Mouse (Mus musculus) heart, adult 2 months (tissue): Measurements from ENCODE around the gene Cyp1a2. TPM values are rescaled to one million over a fixed set of nuclear protein-coding genes. Genes with fewer than 3 reads are reported as not detected.

Experiments
- DNase-seq, 2 experiments: peaks; one replicate each; pipeline ENCODE4 v3.0.0; 2021
- H3K27ac ChIP-seq: fragments of 200-600 bp; 2 replicates; pipeline ENCODE4 v1.8.1; 2022
- H3K27me3 ChIP-seq: fragments of 200-500 bp; 2 replicates; pipeline ENCODE4 v1.6.1; 2012; ENCODE audit warnings: mild to moderate bottlenecking, low read length, inconsistent platforms, mixed read lengths; ENCODE audit not compliant: control insufficient read depth, insufficient read depth
- H3K36me3 ChIP-seq: fragments of 200-500 bp; 2 replicates; pipeline ENCODE4 v1.6.1; 2012; ENCODE audit warnings: low read length, inconsistent platforms; ENCODE audit not compliant: control insufficient read depth, insufficient read depth
- H3K4me1 ChIP-seq: fragments of 200-500 bp; 2 replicates; pipeline ENCODE4 v1.6.1; 2011; ENCODE audit warnings: low read length; ENCODE audit not compliant: control insufficient read depth, insufficient read depth
- H3K4me3 ChIP-seq: fragments of 200-600 bp; 2 replicates; pipeline ENCODE4 v1.8.1; 2022
- H3K79me2 ChIP-seq: fragments of 200-500 bp; replicated peaks from 2 replicates; pipeline ENCODE4 v1.6.1; 2012; ENCODE audit warnings: mild to moderate bottlenecking, inconsistent platforms, low read length, moderate library complexity, mixed read lengths; ENCODE audit not compliant: control insufficient read depth, insufficient read depth
- H3K9ac ChIP-seq: fragments of 200-500 bp; 2 replicates; pipeline ENCODE4 v1.6.1; 2012; ENCODE audit warnings: low read depth, mild to moderate bottlenecking, control low read depth, inconsistent platforms, low read length, mixed read lengths
- CTCF ChIP-seq: fragments of 200-600 bp; IDR thresholded peaks from 2 replicates; pipeline ENCODE4 v1.8.1; 2022; ENCODE audit warnings: antibody characterized with exemption, mild to moderate bottlenecking, moderate library complexity
- EP300 ChIP-seq: fragments of 200-500 bp; IDR thresholded peaks from 2 replicates; pipeline ENCODE4 v1.6.1; 2011; ENCODE audit warnings: low read depth, low read length, control low read depth; ENCODE audit not compliant: insufficient read depth
- POLR2A ChIP-seq: fragments of 200-500 bp; IDR thresholded peaks from 2 replicates; pipeline ENCODE4 v1.6.1; 2011; ENCODE audit warnings: mild to moderate bottlenecking, low read depth, low read length, control low read depth; ENCODE audit not compliant: insufficient read depth
- WGBS: fragments of 180-500 bp; shearing (Covaris S2); methylation state at CpG from one replicate; pipeline ENCODE4 v1.1.7; 2018; 5-methylcytosine and 5-hydroxymethylcytosine counted together
- intact Hi-C: fragments of 180-260 bp; cut with DNase I; formaldehyde crosslinking; loops from one replicate; pipeline ENCODE4 v1.15.1; 2025
- long read RNA-seq: library from polyadenylated mRNA; stranded (forward); transcript quantifications from one replicate; pipeline ENCODE4 v2.0.0, GENCODE M21; 2021
- polyA plus RNA-seq: library from polyadenylated mRNA; depleted of rRNA; stranded (reverse); fragments of >200 nt; gene quantifications from 2 replicates; pipeline ENCODE4 v1.2.3, GENCODE M21; 2012; rRNA removed
- total RNA-seq, 2 experiments: library from RNA; stranded (reverse); gene quantifications; 2 replicates each; pipeline ENCODE4 v1.2.3; 2021

Gene Cyp1a2
- total RNA-seq (not detected), polyA plus RNA-seq (1.00 TPM in 1 of 2 replicates, not detected in the other)
- long read RNA-seq, result 0 reads

- 69% methylated on average over 5 of the region's 5 CpGs for WGBS
- H3K36me3 ChIP-seq, result no peaks in the 10 kb centered on the region
- intact Hi-C loops, result no loop called here
These were observed at the start of gene Cyp1a2 for GRCm38 (mm10) chr9:57683520-57683919. Gene Cyp1a2, minus strand, starts transcription at chr9:57683703.

GRCm38 (mm10) chr9:57728312-57728711 lies 44.8 kb upstream of the Cyp1a2 start:
- H3K36me3 ChIP-seq, result peaks cover 10% of the 10 kb centered on the region
- no peaks in the 10 kb centered on the region for H3K79me2 ChIP-seq
- intact Hi-C loops, result no loop called here
- H3K4me1 ChIP-seq, result peaks cover 5% of the 10 kb centered on the region
- TF ChIP-seq POLR2A (no peak), CTCF (0 out of 2 replicates have a peak, but pooled peaks have one; percentile 16)
- no peak overlapping the region for H3K27ac ChIP-seq
- WGBS, result 85% methylated on average over 1 of the region's 1 CpGs
- no peak overlapping the region for H3K4me3 ChIP-seq
- H3K27me3 ChIP-seq, result no peaks in the 10 kb centered on the region
- DNase-seq, result no peak
- H3K9ac ChIP-seq, result no peak overlapping the region

More at GRCm38 (mm10) chr9:57683520-57683919, at the start of gene Cyp1a2:
- Histone ChIP-seq H3K9ac (no peak within 1 kb of the TSS), H3K4me3 (no peak within 1 kb of the TSS), H3K4me1 (no peaks in the 10 kb centered on the region), H3K79me2 (no peaks in the 10 kb centered on the region), H3K27ac (no peak within 1 kb of the TSS), H3K27me3 (no peaks in the 10 kb centered on the region)
- no peak for DNase-seq
- TF ChIP-seq CTCF (no peak), POLR2A (no peak), EP300 (no peak)

GRCm38 (mm10) chr9:57724701-57725100 lies 41.2 kb upstream of the Cyp1a2 start:
- H3K27me3 ChIP-seq, result no peaks in the 10 kb centered on the region
- H3K36me3 ChIP-seq, result peaks cover 27% of the 10 kb centered on the region
- H3K9ac ChIP-seq, result no peak overlapping the region
- no peak overlapping the region for H3K27ac ChIP-seq
- peaks cover 11% of the 10 kb centered on the region for H3K4me1 ChIP-seq
- 98% methylated on average over 3 of the region's 3 CpGs for WGBS
- TF ChIP-seq CTCF, result no peak
- no peak for TF ChIP-seq POLR2A
- DNase-seq, result no peak
- intact Hi-C loops, result no loop called here
- no peaks in the 10 kb centered on the region for H3K79me2 ChIP-seq
- H3K4me3 ChIP-seq, result no peak overlapping the region

- 32% methylated on average over 5 of the region's 5 CpGs for WGBS
- no peaks in the 10 kb centered on the region for H3K79me2 ChIP-seq
- no peak for TF ChIP-seq CTCF
- H3K27me3 ChIP-seq, result no peaks in the 10 kb centered on the region
- DNase-seq, result no peak
- H3K4me1 ChIP-seq, result peaks cover 11% of the 10 kb centered on the region
- H3K4me3 ChIP-seq, result no peak overlapping the region
- H3K9ac ChIP-seq, result no peak overlapping the region
- peak overlapping the region; percentile 84 for H3K27ac ChIP-seq
- peaks cover 28% of the 10 kb centered on the region for H3K36me3 ChIP-seq
- intact Hi-C loops, result no loop called here
These were observed 40.3 kb upstream of the Cyp1a2 start for GRCm38 (mm10) chr9:57723796-57724195.

GRCm38 (mm10) chr9:57723315-57723715 lies 39.8 kb upstream of the Cyp1a2 start:
- peak; percentile 60; the same call in 1 of the 2 replicates for TF ChIP-seq POLR2A
- no peak for TF ChIP-seq CTCF
- peak; percentile 99 for TF ChIP-seq EP300
- Histone ChIP-seq H3K9ac (no peak overlapping the region), H3K4me3 (no peak overlapping the region), H3K4me1 (peaks cover 11% of the 10 kb centered on the region), H3K36me3 (peaks cover 28% of the 10 kb centered on the region), H3K79me2 (no peaks in the 10 kb centered on the region), H3K27ac (peak overlapping the region; percentile 84), H3K27me3 (no peaks in the 10 kb centered on the region)
- intact Hi-C loops, result no loop called here
- peak; percentile 77 to 88 for DNase-seq
- 1% methylated on average over 5 of the region's 5 CpGs for WGBS

GRCm38 (mm10) chr9:57722371-57722770 lies 38.9 kb upstream of the Cyp1a2 start:
- H3K4me1 ChIP-seq, result peaks cover 11% of the 10 kb centered on the region
- no peak for TF ChIP-seq POLR2A
- H3K4me3 ChIP-seq, result no peak overlapping the region
- peak overlapping the region; percentile 84 for H3K27ac ChIP-seq
- no peak for DNase-seq
- peaks cover 27% of the 10 kb centered on the region for H3K36me3 ChIP-seq
- no peak overlapping the region for H3K9ac ChIP-seq
- WGBS, result 85% methylated on average over 1 of the region's 1 CpGs
- no peaks in the 10 kb centered on the region for H3K79me2 ChIP-seq
- no peaks in the 10 kb centered on the region for H3K27me3 ChIP-seq
- intact Hi-C loops, result no loop called here

- no peaks in the 10 kb centered on the region for H3K27me3 ChIP-seq
- peaks cover 26% of the 10 kb centered on the region for H3K36me3 ChIP-seq
- no peak overlapping the region for H3K9ac ChIP-seq
- no peak overlapping the region for H3K27ac ChIP-seq
- intact Hi-C loops, result no loop called here
- no peak overlapping the region for H3K4me3 ChIP-seq
- WGBS, result 84% methylated on average over 3 of the region's 3 CpGs
- H3K79me2 ChIP-seq, result no peaks in the 10 kb centered on the region
- TF ChIP-seq POLR2A (no peak), CTCF (no peak), EP300 (no peak)
- peaks cover 11% of the 10 kb centered on the region for H3K4me1 ChIP-seq
- no peak for DNase-seq
These were observed 37.2 kb upstream of the Cyp1a2 start for GRCm38 (mm10) chr9:57720736-57721135.
